Mouse (Mus musculus) thymus, postnatal 36 days (tissue): ENCODE data around the gene Gnb5.

Experiments
- DNase-seq, 2 experiments: peaks; one replicate each; pipeline ENCODE4 v3.0.0; 2022; ENCODE audit warnings: mixed read lengths in 2 of 2

The Gnb5 gene

GRCm38 (mm10) chr9:75306126-75306898 is at the start of gene Gnb5:
Gene Gnb5, plus strand, starts transcription at chr9:75306288.
- no peak for DNase-seq

GRCm38 (mm10) chr9:75258792-75259191 is 47.3 kb upstream of the Gnb5 start:
- no peak for DNase-seq

GRCm38 (mm10) chr9:75259656-75260055 is 46.4 kb upstream of the Gnb5 start:
- DNase-seq: no peak

- DNase-seq: no peak
Measured at GRCm38 (mm10) chr9:75261332-75261872, 44.7 kb upstream of the Gnb5 start.

- DNase-seq: peak; percentile 27 to 30
Measured at GRCm38 (mm10) chr9:75262235-75262826, 43.8 kb upstream of the Gnb5 start.

- no peak for DNase-seq
Measured at GRCm38 (mm10) chr9:75264008-75264718, 41.9 kb upstream of the Gnb5 start.

- DNase-seq: no peak
Measured at GRCm38 (mm10) chr9:75267147-75267546, 38.9 kb upstream of the Gnb5 start.

GRCm38 (mm10) chr9:75270382-75270781 is 35.7 kb upstream of the Gnb5 start:
- DNase-seq: no peak

GRCm38 (mm10) chr9:75271539-75271938 is 34.5 kb upstream of the Gnb5 start:
- no peak for DNase-seq

GRCm38 (mm10) chr9:75273646-75274045 is 32.4 kb upstream of the Gnb5 start:
- DNase-seq: no peak

GRCm38 (mm10) chr9:75274486-75274885 is 31.6 kb upstream of the Gnb5 start:
- DNase-seq: no peak

- DNase-seq: no peak
Measured at GRCm38 (mm10) chr9:75275051-75275450, 31.0 kb upstream of the Gnb5 start.

GRCm38 (mm10) chr9:75280814-75281213 is 25.3 kb upstream of the Gnb5 start:
- peak; percentile 49 to 51 for DNase-seq

GRCm38 (mm10) chr9:75282179-75282578 is 23.9 kb upstream of the Gnb5 start:
- DNase-seq: no peak

- peak; percentile 19 to 38 for DNase-seq
Measured at GRCm38 (mm10) chr9:75282830-75283229, 23.3 kb upstream of the Gnb5 start.

GRCm38 (mm10) chr9:75283636-75284035 is 22.5 kb upstream of the Gnb5 start:
- no peak for DNase-seq

- no peak for DNase-seq
Measured at GRCm38 (mm10) chr9:75285363-75285762, 20.7 kb upstream of the Gnb5 start.

GRCm38 (mm10) chr9:75287636-75288035 is 18.5 kb upstream of the Gnb5 start:
- no peak for DNase-seq

GRCm38 (mm10) chr9:75289545-75289944 is 16.5 kb upstream of the Gnb5 start:
- DNase-seq: no peak

GRCm38 (mm10) chr9:75299342-75299741 is 6.7 kb upstream of the Gnb5 start:
- DNase-seq: no peak

GRCm38 (mm10) chr9:75303033-75303432 is 3.1 kb upstream of the Gnb5 start:
- no peak for DNase-seq

- DNase-seq: no peak
Measured at GRCm38 (mm10) chr9:75303701-75304261, 2.3 kb upstream of the Gnb5 start.

- no peak for DNase-seq
Measured at GRCm38 (mm10) chr9:75304286-75304685, 1.8 kb upstream of the Gnb5 start.
